Mouse (Mus musculus): Measurements from ENCODE around the gene Riok1.

DNA sequence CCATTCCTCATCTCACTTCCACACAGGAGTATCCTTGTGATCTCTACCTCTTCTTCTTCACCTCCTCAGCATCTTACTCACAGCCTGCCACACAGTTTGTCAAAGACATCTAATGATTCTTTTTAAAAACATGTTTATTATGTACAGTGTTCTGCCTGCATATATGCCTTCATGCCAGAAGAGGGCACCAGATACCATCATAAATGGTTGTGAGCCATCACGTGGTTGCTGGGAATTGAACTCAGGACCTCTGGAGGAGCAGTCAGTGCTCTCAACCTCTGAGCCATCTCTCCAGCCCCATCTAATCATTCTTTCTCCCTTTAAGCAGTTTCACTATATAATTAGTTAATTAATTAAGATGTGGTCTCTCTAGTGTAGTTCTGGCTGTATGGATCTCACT lies 34.3 kb upstream of the Riok1 start:
- TF ChIP-seq POLR2A (IDR thresholded peaks at IDR 0.05; ENCODE audit: low read depth, low read length) (no peak), CTCF (IDR thresholded peaks at IDR 0.05; ENCODE audit: extremely low read depth, insufficient read depth, insufficient read length, insufficient replicate concordance) (no peak)
